Mouse (Mus musculus): Measurements from ENCODE around the gene Tmco4.

The Tmco4 gene

GRCm38 (mm10) chr4:138972827-138973718 is at the start of gene Tmco4:
TSS of gene Tmco4 (plus strand) at chr4:138972888.
- DNase-seq (ENCODE audit: low read depth, low spot score): peak; percentile 92

GRCm38 (mm10) chr4:138925561-138925960 is 47.1 kb upstream of the Tmco4 start:
- DNase-seq (ENCODE audit: low read depth, low spot score): no peak

- no peak for DNase-seq (ENCODE audit: low read depth, low spot score)
These were observed 38.8 kb upstream of the Tmco4 start for GRCm38 (mm10) chr4:138933862-138934261.

GRCm38 (mm10) chr4:138934456-138935145 is 38.1 kb upstream of the Tmco4 start:
- DNase-seq (ENCODE audit: low read depth, low spot score): no peak

GRCm38 (mm10) chr4:138938495-138939269 is 34.0 kb upstream of the Tmco4 start:
- no peak for DNase-seq (ENCODE audit: low read depth, low spot score)

- DNase-seq (ENCODE audit: low read depth, low spot score): no peak
These were observed 33.2 kb upstream of the Tmco4 start for GRCm38 (mm10) chr4:138939481-138939880.

- DNase-seq (ENCODE audit: low read depth, low spot score): no peak
These were observed 31.3 kb upstream of the Tmco4 start for GRCm38 (mm10) chr4:138941401-138941800.

- DNase-seq (ENCODE audit: low read depth, low spot score): no peak
These were observed 30.7 kb upstream of the Tmco4 start for GRCm38 (mm10) chr4:138941966-138942365.

- DNase-seq (ENCODE audit: low read depth, low spot score): peak; percentile 94
These were observed 29.0 kb upstream of the Tmco4 start for GRCm38 (mm10) chr4:138943730-138944129.

GRCm38 (mm10) chr4:138948257-138948656 is 24.4 kb upstream of the Tmco4 start:
- no peak for DNase-seq (ENCODE audit: low read depth, low spot score)

- DNase-seq (ENCODE audit: low read depth, low spot score): no peak
These were observed 14.1 kb upstream of the Tmco4 start for GRCm38 (mm10) chr4:138958612-138959011.

- no peak for DNase-seq (ENCODE audit: low read depth, low spot score)
These were observed 13.6 kb upstream of the Tmco4 start for GRCm38 (mm10) chr4:138959120-138959519.

GRCm38 (mm10) chr4:138959926-138960325 is 12.8 kb upstream of the Tmco4 start:
- DNase-seq (ENCODE audit: low read depth, low spot score): no peak

GRCm38 (mm10) chr4:138962719-138963118 is 10.0 kb upstream of the Tmco4 start:
- peak; percentile 28 for DNase-seq (ENCODE audit: low read depth, low spot score)

GRCm38 (mm10) chr4:138965871-138966270 is 6.8 kb upstream of the Tmco4 start:
- no peak for DNase-seq (ENCODE audit: low read depth, low spot score)

GRCm38 (mm10) chr4:138966866-138967265 is 5.8 kb upstream of the Tmco4 start, which contains the start of gene Rnf186:
TSS of gene Rnf186 (plus strand) at chr4:138967112.
- no peak for DNase-seq (ENCODE audit: low read depth, low spot score)

GRCm38 (mm10) chr4:138967485-138967884 is 5.2 kb upstream of the Tmco4 start:
- DNase-seq (ENCODE audit: low read depth, low spot score): no peak

GRCm38 (mm10) chr4:138968772-138969556 is 3.7 kb upstream of the Tmco4 start:
- DNase-seq (ENCODE audit: low read depth, low spot score): no peak

- no peak for DNase-seq (ENCODE audit: low read depth, low spot score)
These were observed 3.0 kb upstream of the Tmco4 start for GRCm38 (mm10) chr4:138969736-138970135.

- DNase-seq (ENCODE audit: low read depth, low spot score): no peak
These were observed 1.3 kb upstream of the Tmco4 start for GRCm38 (mm10) chr4:138971371-138971770.
